Mouse (Mus musculus): ENCODE measurements at regions not wholly inside any gene's neighbourhood (a gene's known extent, or its start where the extent isn't known, plus 50 kb on each side); places are given as distances from the start of the nearest gene placed in this dataset.
"Not testable (repeated sequence)": the region's sequence is repeated elsewhere in the genome, so short reads cannot be mapped to it uniquely, and the experiment has no call there.

GRCm38 (mm10) chr5:3244067-3244466, 97.2 kb upstream of the Cdk6 start:
- DNase-seq (ENCODE audit: low read depth, low spot score): not testable (repeated sequence)

DNA sequence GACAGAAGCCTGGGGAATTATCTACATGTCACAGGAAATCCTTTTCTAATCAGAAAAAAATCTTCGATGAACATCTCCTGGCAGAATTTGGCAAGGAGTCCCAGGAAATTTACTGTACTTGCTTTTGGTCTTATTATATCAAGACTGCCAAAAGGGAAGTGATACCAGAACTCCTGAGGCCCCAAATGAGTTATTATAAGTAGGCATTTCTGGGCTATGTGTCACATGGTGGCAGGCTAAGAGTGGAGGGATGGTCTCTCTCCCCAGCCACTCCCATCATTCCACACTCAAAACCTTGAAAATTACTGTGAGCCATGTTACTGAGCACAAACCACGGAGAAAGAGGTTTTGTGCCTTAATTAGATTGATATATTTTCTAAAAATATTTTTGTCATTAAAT, 94.0 kb upstream of the Cdk6 start:
- no peak for DNase-seq (ENCODE audit: low read depth, low spot score)

DNA sequence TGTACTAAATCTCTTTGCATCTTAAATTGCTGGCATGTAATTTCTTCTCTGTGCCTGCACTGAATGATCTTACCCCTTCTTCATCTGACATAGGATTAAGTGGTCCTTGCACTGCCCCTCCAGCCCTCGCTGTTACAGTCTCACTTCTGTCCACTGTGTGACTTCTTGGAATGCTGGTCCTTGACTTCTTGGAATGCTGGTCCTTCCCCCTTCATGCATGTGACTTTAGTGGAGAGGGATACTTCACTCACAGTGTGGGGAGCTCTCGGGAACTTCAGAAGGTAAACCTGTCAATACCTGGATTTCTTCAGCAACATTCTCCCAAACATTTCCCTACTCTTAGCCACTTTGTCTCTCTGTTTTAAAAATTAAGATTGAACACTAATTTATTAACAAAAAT, 91.0 kb upstream of the Cdk6 start:
- no peak for DNase-seq (ENCODE audit: low read depth, low spot score)

DNA sequence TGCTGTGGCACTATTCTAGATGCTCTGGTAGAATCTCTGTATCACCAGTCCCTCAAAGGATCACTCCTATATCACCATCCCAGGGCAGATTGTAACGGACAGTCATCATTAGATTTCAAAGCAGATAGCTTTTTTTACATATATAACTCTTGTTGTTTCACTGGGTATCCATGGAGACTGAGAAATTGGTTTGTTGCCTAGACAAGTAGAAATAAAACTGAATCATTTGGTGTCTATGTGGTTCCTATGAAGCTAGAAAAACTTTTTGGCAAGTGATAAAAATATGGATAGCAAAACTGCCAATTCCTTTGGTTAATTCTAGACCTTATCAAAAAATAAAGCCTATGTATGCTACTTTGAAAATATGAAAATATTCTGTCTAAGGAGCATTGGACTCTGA, 81.0 kb upstream of the Cdk6 start:
- no peak for DNase-seq (ENCODE audit: low read depth, low spot score)

DNA sequence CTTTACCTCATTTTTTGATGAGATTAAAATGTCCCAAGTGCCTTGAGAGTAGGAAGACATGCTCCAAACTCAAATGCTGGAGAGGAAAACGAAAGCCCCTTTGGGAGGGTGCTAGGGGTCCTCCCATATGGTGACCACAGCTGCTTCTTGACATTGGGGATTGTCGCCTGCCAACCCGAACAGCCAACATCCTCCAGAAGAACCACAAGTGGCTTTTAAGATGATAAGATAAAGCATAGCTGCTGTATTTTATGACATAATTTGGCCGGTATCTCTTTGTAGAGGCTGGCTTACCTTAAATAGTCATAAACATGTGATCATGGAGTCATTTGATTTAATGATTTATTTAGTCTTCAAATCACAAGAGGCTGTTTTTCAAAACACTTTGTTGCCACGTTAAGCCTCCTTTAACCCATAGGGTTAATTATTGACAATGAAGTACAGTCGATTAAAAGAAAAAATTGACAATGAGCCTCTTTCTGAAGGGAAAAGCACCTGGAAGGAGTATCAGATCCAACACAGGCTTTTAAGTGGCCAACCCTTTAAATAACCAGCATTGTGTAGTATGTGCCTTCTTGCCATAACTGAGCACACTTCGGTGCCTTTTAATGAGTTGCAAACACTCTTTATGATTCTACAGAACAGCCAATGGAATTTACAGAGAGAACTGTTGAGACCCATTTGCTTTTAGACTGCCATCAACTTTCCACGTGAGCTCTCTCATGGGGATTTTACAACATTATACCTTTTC, 76.1 kb upstream of the Cdk6 start:
- not testable (repeated sequence) for DNase-seq (ENCODE audit: low read depth, low spot score)

- no peak for DNase-seq (ENCODE audit: low read depth, low spot score)
Measured at GRCm38 (mm10) chr5:3267021-3267420, 74.3 kb upstream of the Cdk6 start.

DNA sequence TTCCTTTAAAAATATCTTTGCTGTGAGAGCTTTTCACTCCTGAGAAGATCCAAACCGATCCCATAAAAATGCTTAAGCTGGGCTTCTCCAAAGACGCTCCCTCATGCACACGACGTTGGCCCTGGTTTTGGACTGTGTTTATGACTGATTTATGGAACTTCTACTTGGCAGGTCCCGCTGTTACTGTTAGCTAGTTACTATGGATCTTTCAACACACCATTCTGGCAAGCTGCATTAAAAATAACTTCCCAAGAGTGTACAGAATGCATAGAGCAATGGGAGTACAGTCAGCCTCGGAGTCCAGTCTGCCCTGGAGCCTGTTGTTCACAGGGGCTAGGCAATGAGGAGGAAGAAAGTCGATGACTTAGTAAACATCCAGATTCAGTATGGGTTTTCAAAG, 71.5 kb upstream of the Cdk6 start:
- DNase-seq (ENCODE audit: low read depth, low spot score): no peak

- DNase-seq (ENCODE audit: low read depth, low spot score): not testable (repeated sequence)
Measured at GRCm38 (mm10) chr5:3273140-3273539, 68.1 kb upstream of the Cdk6 start.

GRCm38 (mm10) chr5:3277241-3277640, 64.0 kb upstream of the Cdk6 start:
- not testable (repeated sequence) for DNase-seq (ENCODE audit: low read depth, low spot score)

DNA sequence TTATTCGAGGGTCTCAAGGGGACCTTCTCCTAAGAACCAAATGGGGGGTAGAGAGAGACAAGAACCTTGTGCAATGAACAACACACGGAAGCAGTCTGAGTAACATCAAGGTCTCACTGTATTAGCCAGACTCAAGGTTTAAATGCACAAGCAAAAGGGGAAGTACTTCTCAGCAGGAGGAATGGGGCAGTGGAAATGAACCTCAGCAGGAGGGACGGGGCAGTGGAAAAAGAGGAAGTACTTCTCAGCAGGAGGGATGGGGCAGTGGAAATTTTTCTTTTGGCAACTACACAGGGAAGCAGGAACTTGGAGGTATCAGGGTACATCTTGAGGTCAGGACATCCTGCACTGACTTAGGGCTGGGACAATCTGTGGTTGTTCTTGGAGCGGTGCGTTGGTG, 62.3 kb upstream of the Cdk6 start:
- not testable (repeated sequence) for DNase-seq (ENCODE audit: low read depth, low spot score)

GRCm38 (mm10) chr5:3281911-3282506, 59.3 kb upstream of the Cdk6 start:
- DNase-seq (ENCODE audit: low read depth, low spot score): not testable (repeated sequence)

- no peak for DNase-seq (ENCODE audit: low read depth, low spot score)
Measured at GRCm38 (mm10) chr5:3283083-3283482, 58.2 kb upstream of the Cdk6 start.

DNA sequence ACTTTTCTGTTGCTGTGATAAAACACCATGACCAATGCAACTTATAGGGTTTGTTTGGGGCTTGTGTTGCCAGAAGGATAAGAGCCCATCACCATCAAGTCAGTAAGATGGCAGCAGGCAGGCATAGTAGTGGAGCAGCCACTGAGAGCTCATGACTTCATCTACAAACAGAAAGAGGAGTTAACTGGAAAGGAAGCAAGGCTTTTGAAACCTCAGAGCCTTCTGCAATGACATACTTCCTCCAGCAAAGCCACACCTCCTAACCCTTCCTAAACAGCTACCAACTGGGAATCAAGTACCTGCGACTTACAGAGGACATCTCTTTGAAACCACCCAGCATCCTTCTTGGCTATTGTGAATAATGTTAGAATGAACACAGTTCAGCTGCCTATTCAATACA, 57.0 kb upstream of the Cdk6 start:
- not testable (repeated sequence) for DNase-seq (ENCODE audit: low read depth, low spot score)

GRCm38 (mm10) chr5:3289991-3290417, 51.3 kb upstream of the Cdk6 start:
- not testable (repeated sequence) for DNase-seq (ENCODE audit: low read depth, low spot score)
